Mouse (Mus musculus) forebrain, embryonic 13.5 days (tissue): ENCODE data around the gene Arhgap25. TPM values are rescaled to one million over a fixed set of nuclear protein-coding genes. Genes with fewer than 3 reads are reported as not detected.
"Not testable (repeated sequence)": the region's sequence is repeated elsewhere in the genome, so short reads cannot be mapped to it uniquely, and the experiment has no call there.

Experiments
- ATAC-seq: fragments of 200-750 bp; cut with Nextera tagmentation; 2 replicates; pipeline ENCODE4 v1.8.0; 2017
- H3K27ac ChIP-seq: fragments of 300-500 bp; sonication (generic); 2 replicates; pipeline ENCODE4 v1.5.1; 2015; ENCODE audit warnings: inconsistent platforms, mild to moderate bottlenecking, moderate library complexity
- H3K27me3 ChIP-seq: fragments of 300-500 bp; sonication (generic); 2 replicates; pipeline ENCODE4 v1.6.1; 2015; ENCODE audit warnings: mild to moderate bottlenecking, inconsistent platforms
- H3K36me3 ChIP-seq: fragments of 300-500 bp; sonication (generic); 2 replicates; pipeline ENCODE4 v1.6.1; 2015; ENCODE audit warnings: mild to moderate bottlenecking, inconsistent platforms; ENCODE audit not compliant: poor library complexity, severe bottlenecking
- H3K4me1 ChIP-seq: fragments of 300-500 bp; sonication (generic); 2 replicates; pipeline ENCODE4 v1.6.1; 2015; ENCODE audit warnings: inconsistent platforms
- H3K4me2 ChIP-seq: fragments of 300-500 bp; sonication (generic); 2 replicates; pipeline ENCODE4 v1.6.1; 2015; ENCODE audit warnings: inconsistent platforms, mild to moderate bottlenecking, moderate library complexity
- H3K4me3 ChIP-seq: fragments of 300-500 bp; sonication (generic); 2 replicates; pipeline ENCODE4 v1.5.1; 2015; ENCODE audit warnings: mild to moderate bottlenecking, inconsistent platforms
- H3K9ac ChIP-seq: fragments of 300-500 bp; sonication (generic); 2 replicates; pipeline ENCODE4 v1.6.1; 2015; ENCODE audit warnings: mild to moderate bottlenecking, inconsistent platforms
- H3K9me3 ChIP-seq: fragments of 300-500 bp; sonication (generic); replicated peaks from 2 replicates; pipeline ENCODE4 v1.6.1; 2016; ENCODE audit warnings: inconsistent platforms
- WGBS: fragments of 180-500 bp; shearing (Covaris S2); methylation state at CpG from one replicate; pipeline ENCODE4 v1.1.7; 2015; 5-methylcytosine and 5-hydroxymethylcytosine counted together
- polyA plus RNA-seq: library from polyadenylated mRNA; unstranded; fragments of >200 nt; fragmentation: Nextera tagmentation; extraction: Ambion mirVana; gene quantifications from 2 replicates; pipeline ENCODE4 v1.2.1, GENCODE M21; 2015

Arhgap25 gene
- polyA plus RNA-seq, 1 experiment from 2014 or later, result 1.8 TPM

DNA sequence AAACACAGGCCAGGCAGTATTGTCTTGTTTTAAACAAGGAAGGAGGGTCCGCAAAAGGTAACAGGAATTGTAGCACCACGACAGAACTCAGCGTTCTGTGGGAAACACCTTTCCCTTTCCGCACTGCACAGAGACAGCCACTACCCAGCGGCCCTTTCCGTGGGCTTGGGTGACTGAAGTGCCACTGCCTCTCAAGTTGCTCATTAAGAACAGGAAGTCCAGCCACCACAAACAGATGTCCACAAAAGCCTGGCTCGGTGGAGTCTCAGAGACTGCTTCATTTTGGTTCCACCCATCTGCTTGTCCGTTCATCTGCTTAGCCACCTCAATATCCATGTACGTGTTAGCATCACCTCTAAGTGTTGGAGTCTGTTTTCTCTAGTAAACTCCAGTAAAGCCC lies 38.7 kb downstream of the Arhgap25 start:
- Histone ChIP-seq H3K4me1 (no peaks in the 10 kb centered on the region), H3K4me2 (no peak overlapping the region), H3K36me3 (no peaks in the 10 kb centered on the region), H3K9ac (no peak overlapping the region), H3K4me3 (no peak overlapping the region), H3K27ac (no peak overlapping the region), H3K27me3 (no peaks in the 10 kb centered on the region), H3K9me3 (no peaks in the 10 kb centered on the region)
- ATAC-seq, result no peak
- WGBS, result 82% methylated on average over 9 of the region's 9 CpGs

DNA sequence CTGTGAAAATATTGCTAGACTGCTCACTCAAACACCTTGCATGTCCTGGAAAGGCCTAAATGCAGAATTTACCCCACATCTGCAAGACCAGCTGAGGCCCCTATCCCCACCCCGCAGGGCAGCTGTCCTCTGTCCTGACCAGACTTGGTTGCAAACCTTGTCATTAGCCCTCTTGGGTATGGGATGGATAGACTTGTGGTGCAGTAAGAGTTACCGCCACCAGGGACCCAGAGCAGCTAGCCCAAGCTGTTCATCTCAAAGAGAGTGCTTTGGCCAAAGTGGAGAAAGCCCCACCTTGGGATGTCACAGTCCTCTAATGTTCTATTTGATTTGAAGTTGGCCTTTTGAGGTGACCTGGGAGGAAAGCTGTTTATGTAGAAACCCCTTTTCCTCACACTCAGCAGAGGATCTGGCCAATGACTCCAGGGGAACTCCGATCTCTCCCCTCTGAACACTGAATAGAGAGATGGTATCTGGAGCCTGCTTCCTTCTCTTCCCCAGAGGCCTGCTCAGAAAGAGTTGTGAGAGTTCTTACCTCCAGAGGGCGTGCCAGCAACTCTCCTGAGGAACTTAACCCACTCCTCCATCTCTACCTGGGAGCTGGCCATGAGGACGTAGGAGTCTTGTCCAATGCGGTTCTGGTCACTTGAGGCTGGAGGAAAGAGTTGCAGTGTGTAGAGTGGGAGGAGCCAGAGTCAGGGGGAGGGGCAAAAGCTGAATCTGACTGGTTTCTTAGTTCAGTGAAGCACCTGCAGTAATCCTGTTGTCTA lies 45.2 kb downstream of the Arhgap25 start:
- 65% methylated on average over 6 of the region's 6 CpGs for WGBS
- no peak overlapping the region for H3K27ac ChIP-seq
- no peak for ATAC-seq
- no peaks in the 10 kb centered on the region for H3K27me3 ChIP-seq
- H3K36me3 ChIP-seq, result no peaks in the 10 kb centered on the region
- H3K9me3 ChIP-seq, result no peaks in the 10 kb centered on the region
- H3K4me2 ChIP-seq, result no peak overlapping the region
- H3K9ac ChIP-seq, result no peak overlapping the region
- no peak overlapping the region for H3K4me3 ChIP-seq
- H3K4me1 ChIP-seq, result no peaks in the 10 kb centered on the region

DNA sequence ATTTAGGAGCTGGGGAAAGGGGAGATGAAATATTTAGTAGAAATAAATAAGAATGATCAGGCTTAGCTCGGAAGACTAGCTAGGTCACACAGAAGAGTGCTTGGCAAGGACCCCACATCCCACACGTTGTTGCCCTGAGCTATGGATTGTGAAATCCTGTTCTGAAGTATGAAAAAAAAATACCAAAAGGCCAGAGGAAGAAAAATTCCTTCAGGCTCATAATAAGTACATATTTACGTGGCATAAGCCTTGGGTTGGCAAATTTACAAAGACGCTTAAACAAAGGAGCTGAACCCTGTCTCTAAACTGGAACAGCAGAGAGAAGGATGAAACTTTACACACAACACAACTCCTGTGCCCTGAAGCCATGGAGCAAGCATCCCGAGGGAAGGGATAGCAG lies 48.3 kb downstream of the Arhgap25 start:
- no peak for ATAC-seq
- no peaks in the 10 kb centered on the region for H3K36me3 ChIP-seq
- WGBS, result 80% methylated on average over 5 of the region's 5 CpGs
- no peaks in the 10 kb centered on the region for H3K4me1 ChIP-seq
- H3K4me3 ChIP-seq, result no peak overlapping the region
- H3K9ac ChIP-seq, result no peak overlapping the region
- no peak overlapping the region for H3K27ac ChIP-seq
- H3K27me3 ChIP-seq, result no peaks in the 10 kb centered on the region
- H3K9me3 ChIP-seq, result no peaks in the 10 kb centered on the region
- H3K4me2 ChIP-seq, result no peak overlapping the region

DNA sequence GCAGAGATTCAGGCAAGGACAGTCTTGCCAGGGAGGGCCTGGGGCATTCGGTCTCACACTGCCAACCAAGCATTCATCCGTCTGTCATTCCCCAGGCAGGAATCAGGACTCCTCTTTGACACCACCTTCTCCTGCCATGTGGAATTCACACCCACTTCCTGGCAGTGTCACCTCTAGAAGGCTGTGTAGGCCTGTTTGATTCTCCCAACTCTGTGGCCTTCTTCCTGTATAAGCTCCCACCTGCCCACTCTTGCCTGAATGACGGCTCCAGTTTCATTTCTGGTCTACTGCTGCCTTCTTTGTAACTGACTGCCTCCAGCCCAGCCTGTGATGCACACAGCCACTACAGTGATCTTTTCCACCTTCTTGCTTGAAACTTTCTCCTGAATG lies 49.2 kb downstream of the Arhgap25 start:
- no peak for ATAC-seq
- Histone ChIP-seq H3K4me1 (no peaks in the 10 kb centered on the region), H3K27ac (no peak overlapping the region), H3K9ac (no peak overlapping the region), H3K4me3 (no peak overlapping the region), H3K36me3 (no peaks in the 10 kb centered on the region), H3K27me3 (no peaks in the 10 kb centered on the region), H3K9me3 (no peaks in the 10 kb centered on the region), H3K4me2 (no peak overlapping the region)
- WGBS, result 86% methylated on average over 3 of the region's 3 CpGs

GRCm38 (mm10) chr6:87483224-87483899 lies 49.7 kb downstream of the Arhgap25 start:
- no peaks in the 10 kb centered on the region for H3K9me3 ChIP-seq
- no peak overlapping the region for H3K4me2 ChIP-seq
- WGBS, result 60% methylated on average over 12 of the region's 12 CpGs
- H3K36me3 ChIP-seq, result no peaks in the 10 kb centered on the region
- no peaks in the 10 kb centered on the region for H3K27me3 ChIP-seq
- H3K4me1 ChIP-seq, result no peaks in the 10 kb centered on the region
- no peak overlapping the region for H3K4me3 ChIP-seq
- no peak overlapping the region for H3K9ac ChIP-seq
- H3K27ac ChIP-seq, result no peak overlapping the region
- ATAC-seq, result no peak

DNA sequence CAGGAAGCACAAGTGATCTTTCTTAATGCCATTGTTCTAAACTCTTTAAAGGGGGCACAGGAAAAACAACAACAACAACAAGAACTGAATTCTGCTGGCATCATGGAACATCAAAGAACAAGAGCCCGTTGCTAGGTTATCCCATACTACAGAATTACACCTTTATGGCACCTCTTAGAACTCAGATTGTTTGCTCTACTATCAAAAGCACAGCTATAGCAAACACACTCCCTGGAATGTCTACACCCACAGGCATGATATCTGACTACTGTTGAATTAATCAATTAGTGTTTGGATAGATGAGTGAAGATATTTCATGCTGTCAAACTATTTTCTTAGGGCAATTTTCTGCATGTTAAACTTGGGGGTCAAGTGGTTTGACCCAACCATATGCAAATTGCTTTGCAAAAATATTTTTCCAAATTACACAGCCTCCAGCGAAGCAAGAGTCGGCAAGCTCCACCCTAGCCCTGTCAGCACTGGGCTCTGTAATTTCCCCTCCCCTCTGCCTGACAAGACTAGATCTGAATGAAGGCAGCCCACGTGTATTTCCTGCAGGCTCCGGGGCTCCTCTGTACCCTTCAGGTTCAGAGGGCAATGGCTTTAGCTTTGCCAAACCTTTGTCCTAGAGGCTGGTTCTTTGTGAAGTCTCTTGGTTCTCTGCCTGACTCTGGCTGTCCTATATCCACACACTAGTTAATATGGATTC lies 53.6 kb downstream of the Arhgap25 start:
- Histone ChIP-seq H3K27me3 (no peaks in the 10 kb centered on the region), H3K4me3 (no peak overlapping the region), H3K36me3 (no peaks in the 10 kb centered on the region), H3K27ac (no peak overlapping the region), H3K4me1 (no peaks in the 10 kb centered on the region), H3K4me2 (no peak overlapping the region), H3K9me3 (no peaks in the 10 kb centered on the region), H3K9ac (no peak overlapping the region)
- 67% methylated on average over 5 of the region's 5 CpGs for WGBS
- ATAC-seq, result no peak

DNA sequence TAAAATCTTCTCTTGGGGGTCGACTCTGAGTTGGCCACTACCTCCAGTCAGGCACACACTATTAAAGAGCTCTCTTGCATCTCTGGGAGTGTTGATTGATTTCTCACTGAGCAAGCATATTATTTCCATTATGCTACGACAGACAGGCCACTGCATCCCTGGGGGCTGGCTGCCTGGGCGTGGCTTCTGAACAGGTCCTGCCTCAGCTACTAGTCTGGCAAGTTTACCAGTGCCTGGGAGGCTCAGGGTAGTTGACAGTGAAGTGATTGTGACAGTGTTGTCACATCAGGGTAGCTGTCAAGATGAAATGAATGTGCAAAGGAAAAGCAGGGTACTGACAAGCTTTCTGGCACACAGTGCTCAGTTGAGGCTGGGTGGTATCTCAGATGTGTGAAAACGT lies 54.2 kb downstream of the Arhgap25 start:
- ATAC-seq, result no peak
- H3K4me1 ChIP-seq, result no peaks in the 10 kb centered on the region
- no peak overlapping the region for H3K27ac ChIP-seq
- H3K4me3 ChIP-seq, result no peak overlapping the region
- H3K9me3 ChIP-seq, result no peaks in the 10 kb centered on the region
- no peak overlapping the region for H3K9ac ChIP-seq
- H3K27me3 ChIP-seq, result no peaks in the 10 kb centered on the region
- H3K36me3 ChIP-seq, result no peaks in the 10 kb centered on the region
- no peak overlapping the region for H3K4me2 ChIP-seq
- 61% methylated on average over 4 of the region's 4 CpGs for WGBS

GRCm38 (mm10) chr6:87475223-87475622 lies 57.8 kb downstream of the Arhgap25 start:
- Histone ChIP-seq H3K27me3 (no peaks in the 10 kb centered on the region), H3K9me3 (no peaks in the 10 kb centered on the region), H3K36me3 (no peaks in the 10 kb centered on the region), H3K27ac (no peak overlapping the region), H3K9ac (no peak overlapping the region), H3K4me2 (no peak overlapping the region), H3K4me3 (no peak overlapping the region), H3K4me1 (no peaks in the 10 kb centered on the region)
- no peak for ATAC-seq
- 76% methylated on average over 5 of the region's 5 CpGs for WGBS

- WGBS, result 92% methylated on average over 12 of the region's 12 CpGs
These were observed 63.0 kb downstream of the Arhgap25 start for GRCm38 (mm10) chr6:87470098-87470497.

GRCm38 (mm10) chr6:87468372-87468771 lies 64.7 kb downstream of the Arhgap25 start:
- no peak overlapping the region for H3K9ac ChIP-seq
- ATAC-seq, result no peak
- WGBS, result 91% methylated on average over 10 of the region's 10 CpGs
- no peak overlapping the region for H3K4me2 ChIP-seq
- no peak overlapping the region for H3K27ac ChIP-seq
- no peaks in the 10 kb centered on the region for H3K9me3 ChIP-seq
- H3K4me1 ChIP-seq, result peaks cover 5% of the 10 kb centered on the region; the same call in 1 of the 2 replicates
- no peaks in the 10 kb centered on the region for H3K27me3 ChIP-seq
- H3K36me3 ChIP-seq, result no peaks in the 10 kb centered on the region
- H3K4me3 ChIP-seq, result no peak overlapping the region

More at GRCm38 (mm10) chr6:87470098-87470497, 63.0 kb downstream of the Arhgap25 start:
- not testable (repeated sequence) for H3K27me3 ChIP-seq, H3K4me3 ChIP-seq, H3K36me3 ChIP-seq, H3K4me2 ChIP-seq, H3K27ac ChIP-seq, ATAC-seq, H3K9ac ChIP-seq, H3K4me1 ChIP-seq, H3K9me3 ChIP-seq

DNA sequence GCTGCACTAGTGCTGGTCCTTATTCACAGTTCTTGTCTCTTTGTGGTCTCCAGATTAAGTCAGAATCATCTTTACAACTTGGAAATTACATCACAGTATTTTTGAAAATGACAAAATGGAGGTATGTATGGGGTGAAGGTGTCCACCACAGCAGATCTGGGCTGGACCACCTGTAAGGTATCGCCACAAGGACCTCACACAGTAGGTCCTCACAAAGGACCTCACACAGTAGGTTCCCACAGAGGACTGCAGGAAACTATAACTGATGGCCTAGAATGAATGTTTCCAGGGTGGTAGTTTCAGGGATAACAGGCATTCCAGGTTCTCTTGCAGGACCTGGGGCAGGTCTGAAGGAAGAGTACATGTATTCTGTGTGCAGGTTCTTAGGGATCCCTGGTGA lies 65.7 kb downstream of the Arhgap25 start:
- 100% methylated on average over 1 of the region's 1 CpGs for WGBS
- H3K27me3 ChIP-seq, result no peaks in the 10 kb centered on the region
- no peaks in the 10 kb centered on the region for H3K36me3 ChIP-seq
- no peak overlapping the region for H3K27ac ChIP-seq
- no peaks in the 10 kb centered on the region for H3K9me3 ChIP-seq
- H3K4me2 ChIP-seq, result no peak overlapping the region
- H3K4me1 ChIP-seq, result peaks cover 5% of the 10 kb centered on the region; the same call in 1 of the 2 replicates
- no peak overlapping the region for H3K9ac ChIP-seq
- H3K4me3 ChIP-seq, result no peak overlapping the region
- no peak for ATAC-seq

DNA sequence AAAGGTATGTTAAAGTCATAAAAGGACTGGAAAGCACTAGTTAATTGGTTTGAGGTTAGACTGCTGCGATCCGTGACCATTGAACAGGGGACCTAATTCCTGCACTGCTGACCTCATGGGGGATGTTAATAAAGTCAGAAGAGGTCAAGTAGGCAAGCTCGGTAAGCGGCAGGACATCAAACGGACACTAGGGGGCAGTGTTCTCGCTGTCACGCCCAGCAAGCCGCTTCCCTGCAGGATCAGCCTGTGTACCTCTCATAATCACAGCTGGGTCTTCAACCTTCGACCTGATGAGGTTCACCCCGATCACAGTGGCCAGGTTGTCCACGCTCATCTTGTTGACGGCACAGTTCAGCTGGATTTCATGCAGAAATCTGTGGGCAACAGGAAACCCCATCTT lies 66.8 kb downstream of the Arhgap25 start:
- H3K4me1 ChIP-seq, result peaks cover 5% of the 10 kb centered on the region; the same call in 1 of the 2 replicates
- WGBS, result 12% methylated on average over 12 of the region's 12 CpGs
- no peaks in the 10 kb centered on the region for H3K9me3 ChIP-seq
- H3K4me2 ChIP-seq, result peak overlapping the region; percentile 44
- no peak for ATAC-seq
- no peaks in the 10 kb centered on the region for H3K36me3 ChIP-seq
- H3K27me3 ChIP-seq, result no peaks in the 10 kb centered on the region
- H3K4me3 ChIP-seq, result peak overlapping the region; percentile 18; the same call in 1 of the 2 replicates
- no peak overlapping the region for H3K9ac ChIP-seq
- H3K27ac ChIP-seq, result no peak overlapping the region
